ENCODE assay signal across 19 mouse cellular contexts in genomic region chr5:96923526-96923925, GRCm38 (mm10).
DNase-seq lines count a peak whose midpoint lies in the region; ATAC-seq lines count a peak whose summit lies in the region.
"Had no signal": no experiment of that assay in that cellular context is flagged by ENCODE, and none has a peak within 500 bp of the region (broad histone marks: within the 10 kb centered on the region; RNA-seq: fewer than 3 reads in every experiment).

No protein-coding gene starts in this region.

- DNase-seq in heart, adult 11 months = peak; percentile 70
- DNase-seq in heart, postnatal 4 days = no peak
- DNase-seq in liver, embryonic 11.5 days (ENCODE audit: low spot score) = no peak
- DNase-seq in liver = no peak
- DNase-seq in gastrocnemius, postnatal 10 days = no peak
- DNase-seq in cerebellum, adult 9-11 months = no peak
- no peak for DNase-seq in kidney, adult 11 months
- DNase-seq: adrenal gland, postnatal 10 days; cerebellum, adult 2 months; gastrocnemius, postnatal 25 days; kidney, adult 9 months; kidney, postnatal 36 days; lung, postnatal 10 days; right cerebral cortex, postnatal 4 days; thymus, postnatal 36 days had no signal

- no peak overlapping the region for H3K4me2 ChIP-seq in liver, embryonic 11.5 days
- no peak overlapping the region for H3K4me2 ChIP-seq in liver, embryonic 16.5 days (ENCODE audit: low read depth, low read length)
- H3K4me2 ChIP-seq: embryonic facial prominence, embryonic 15.5 days; midbrain, embryonic 11.5 days; neural tube, embryonic 13.5 days had no signal

- no peak for ATAC-seq in liver, embryonic 11.5 days (replicated peaks; ENCODE audit: low FRiP score)
- no peak for ATAC-seq in liver, embryonic 16.5 days (ENCODE audit: low read depth)

- H3K36me3 ChIP-seq in liver, embryonic 11.5 days (ENCODE audit: control insufficient read depth, insufficient read depth, low read length) = no peaks in the 10 kb centered on the region
- no peaks in the 10 kb centered on the region for H3K36me3 ChIP-seq in liver, embryonic 16.5 days (ENCODE audit: control insufficient read depth, insufficient read depth)
- H3K36me3 ChIP-seq: embryonic facial prominence, embryonic 15.5 days; neural tube, embryonic 13.5 days had no signal

- peaks cover 40% of the 10 kb centered on the region for H3K4me1 ChIP-seq in liver, embryonic 11.5 days (replicated peaks; ENCODE audit: control insufficient read depth, insufficient read depth, low read length)
- H3K4me1 ChIP-seq in liver, embryonic 16.5 days (ENCODE audit: control insufficient read depth, low read depth, low read length) = peaks cover 59% of the 10 kb centered on the region
- H3K4me1 ChIP-seq: embryonic facial prominence, embryonic 15.5 days had no signal

- H3K27me3 ChIP-seq in liver, embryonic 11.5 days (replicated peaks; ENCODE audit: control insufficient read depth, insufficient read depth, low read length) = no peaks in the 10 kb centered on the region
- H3K27me3 ChIP-seq in liver, embryonic 16.5 days (ENCODE audit: control insufficient read depth, insufficient read depth, low read depth, low read length) = no peaks in the 10 kb centered on the region
- H3K27me3 ChIP-seq: embryonic facial prominence, embryonic 15.5 days; neural tube, embryonic 13.5 days had no signal

- peak overlapping the region; percentile 81; the same call in 1 of the 2 replicates for H3K27ac ChIP-seq in liver, embryonic 11.5 days (ENCODE audit: low read depth, low read length)
- H3K27ac ChIP-seq in liver, embryonic 16.5 days (ENCODE audit: low read length) = peak overlapping the region; percentile 99
- H3K27ac ChIP-seq: neural tube, embryonic 13.5 days had no signal

- H3K9me3 ChIP-seq in liver, embryonic 11.5 days (ENCODE audit: control insufficient read depth, low read length) = no peaks in the 10 kb centered on the region
- no peaks in the 10 kb centered on the region for H3K9me3 ChIP-seq in liver, embryonic 16.5 days (replicated peaks; ENCODE audit: control insufficient read depth, low read length)
- H3K9me3 ChIP-seq: embryonic facial prominence, embryonic 15.5 days; neural tube, embryonic 13.5 days had no signal

- H3K9ac ChIP-seq in liver, embryonic 11.5 days (ENCODE audit: low read depth, low read length) = no peak overlapping the region
- 0 out of 2 replicates have a peak overlapping the region, but pooled peaks have one; percentile 11 for H3K9ac ChIP-seq in liver, embryonic 16.5 days (ENCODE audit: low read depth, low read length)
- H3K9ac ChIP-seq: embryonic facial prominence, embryonic 15.5 days; neural tube, embryonic 13.5 days had no signal

- H3K4me3 ChIP-seq in liver, embryonic 11.5 days (ENCODE audit: low read depth, low read length) = no peak overlapping the region
- no peak overlapping the region for H3K4me3 ChIP-seq in liver, embryonic 16.5 days (ENCODE audit: low read depth, low read length)
- H3K4me3 ChIP-seq: embryonic facial prominence, embryonic 15.5 days; neural tube, embryonic 13.5 days had no signal

- 90% methylated on average over 1 of the region's 1 CpGs for WGBS in liver, embryonic 11.5 days
- WGBS in liver, embryonic 16.5 days (ENCODE audit: insufficient replicate concordance) = 88% methylated on average over 1 of the region's 1 CpGs
